Mouse (Mus musculus) B cell, adult 67 days (primary cell): ENCODE results near the gene Exd2. TPM values are rescaled to one million over a fixed set of nuclear protein-coding genes. Genes with fewer than 3 reads are reported as not detected.

Experiments used
- total RNA-seq, 2 experiments: library from RNA; stranded (reverse); gene quantifications; 4 replicates each; pipeline ENCODE4 v1.2.4; 2023

Exd2 gene
- 10 to 100 TPM; 42.7 to 54.6 TPM for total RNA-seq

DNA sequence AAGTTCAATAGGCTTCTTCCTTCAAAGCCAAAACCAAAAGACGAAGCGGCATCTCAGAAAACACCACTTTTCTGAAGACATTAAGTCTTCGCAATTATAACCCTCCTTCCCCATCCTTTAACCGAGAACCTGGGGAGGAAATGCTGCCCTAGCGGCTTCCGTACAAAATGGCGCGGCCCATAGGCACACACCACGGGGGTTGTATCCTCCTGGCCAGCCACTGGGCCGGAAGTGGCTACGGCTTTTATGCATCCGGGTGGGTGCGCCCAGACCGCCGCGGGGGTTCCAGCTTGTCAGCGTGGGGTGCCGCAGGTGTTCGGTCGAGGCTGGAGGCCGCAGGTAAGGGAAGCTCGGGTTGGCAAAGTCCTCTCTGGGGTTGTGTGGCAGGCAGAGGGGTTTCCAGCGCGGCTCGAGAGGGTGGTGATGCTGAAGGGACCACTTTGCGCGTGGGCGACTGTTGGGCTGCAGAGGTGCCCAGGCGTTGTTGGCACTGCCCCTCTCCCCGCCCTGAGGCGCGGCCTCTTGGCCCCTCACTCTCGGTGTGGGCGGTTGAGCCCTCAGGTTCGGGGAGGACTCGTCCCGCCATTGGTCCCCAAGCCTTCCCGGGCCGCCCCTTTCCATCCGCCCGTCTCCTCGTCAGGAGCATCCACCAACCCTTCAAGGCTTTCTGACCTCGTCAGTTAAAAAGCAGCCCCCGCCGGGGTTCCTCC is at the start of gene Exd2:
TSS of gene Exd2 (plus strand) at position 154 of the 710 bp plus-strand sequence.

DNA sequence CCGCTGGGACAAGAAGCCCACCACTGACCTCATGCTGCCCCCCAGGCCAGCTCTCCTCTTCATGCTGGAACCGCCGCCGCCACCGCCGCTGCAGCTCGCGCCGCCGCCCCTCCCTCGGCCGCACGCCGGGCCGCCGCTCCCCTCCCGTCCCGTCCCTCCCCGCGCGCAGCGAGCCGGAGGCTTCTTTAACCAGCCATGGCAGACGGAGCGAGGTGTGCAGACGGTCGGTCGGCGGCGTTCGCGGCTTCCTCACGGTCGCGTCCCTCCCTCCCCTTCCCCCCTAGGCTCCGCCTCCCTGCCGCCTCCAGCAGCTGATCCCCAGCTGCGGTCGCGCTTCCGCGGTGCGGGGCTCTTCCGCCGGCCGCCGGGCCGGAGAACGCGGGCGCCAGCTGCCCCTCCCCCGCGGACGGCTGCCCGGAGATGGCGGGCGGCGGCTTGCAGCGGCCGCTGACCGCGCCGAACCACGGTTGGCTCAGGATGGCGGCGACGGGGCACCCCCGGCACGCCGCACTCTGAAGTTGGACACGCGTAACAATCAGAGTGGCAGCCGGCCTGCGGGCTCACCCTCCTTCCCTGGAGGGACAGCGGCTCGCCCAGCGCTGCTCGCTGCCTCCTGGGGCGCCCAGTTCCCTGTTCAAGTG is 26.4 kb upstream of the Exd2 start, which contains the start of gene Dcaf5:
TSS of gene Dcaf5 (minus strand) at position 266 of the 641 bp plus-strand sequence.

DNA sequence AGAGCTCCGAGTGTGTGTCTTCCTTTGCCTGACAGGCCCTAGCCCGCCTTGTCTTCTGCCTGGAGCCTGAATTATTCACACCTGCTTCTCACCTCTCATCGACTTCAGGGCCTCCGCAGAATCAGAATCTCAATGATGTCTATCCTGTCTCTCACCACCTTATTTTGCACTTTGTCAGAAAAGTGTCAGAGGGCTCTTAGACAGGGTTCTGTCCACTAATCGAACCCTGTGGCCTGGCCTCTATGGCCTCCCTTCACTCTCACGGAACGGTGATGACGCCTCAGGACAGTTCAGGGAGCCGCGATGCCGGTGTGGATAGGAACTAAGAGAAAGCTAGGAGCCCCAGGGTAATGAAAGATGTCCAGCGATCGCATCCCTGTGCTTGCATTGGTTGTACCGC is 55.1 kb downstream of the Exd2 start, which contains the start of gene Galnt16:
TSS of gene Galnt16 (plus strand) at position 301 of the 400 bp plus-strand sequence.

Other genes with a start within 250 kb of the Exd2 start
- gene Actn1, start 202.7 kb upstream of the Exd2 start, total RNA-seq, result 1 to 10 TPM; 5.3 to 6.2 TPM
- gene Dcaf5, start 26.5 kb upstream of the Exd2 start, total RNA-seq, result 10 to 100 TPM; 43.2 to 50.5 TPM
- not detected for gene Galnt16, start 55.2 kb downstream of the Exd2 start, total RNA-seq
- 10 to 100 TPM; 35.3 to 43.0 TPM for gene Slc39a9, start 180.8 kb downstream of the Exd2 start, total RNA-seq
- 10 to 100 TPM; 53.2 to 77.2 TPM for gene Erh, start 181.2 kb downstream of the Exd2 start, total RNA-seq
- gene Plekhd1, start 229.5 kb downstream of the Exd2 start, total RNA-seq, result not detected